Mouse (Mus musculus) spleen, postnatal 14 days (tissue): Measurements from ENCODE around the gene Ptprm.
"Not testable (repeated sequence)": the region's sequence is repeated elsewhere in the genome, so short reads cannot be mapped to it uniquely, and the experiment has no call there.

ENCODE experiments used
- DNase-seq, 2 experiments: peaks; one replicate each; pipeline ENCODE4 v3.0.0; 2021 to 2022; ENCODE audit warnings: low spot score in 2 of 2

Ptprm gene

GRCm38 (mm10) chr17:66879151-66879550 is 475.1 kb downstream of the Ptprm start:
- no peak for DNase-seq

DNA sequence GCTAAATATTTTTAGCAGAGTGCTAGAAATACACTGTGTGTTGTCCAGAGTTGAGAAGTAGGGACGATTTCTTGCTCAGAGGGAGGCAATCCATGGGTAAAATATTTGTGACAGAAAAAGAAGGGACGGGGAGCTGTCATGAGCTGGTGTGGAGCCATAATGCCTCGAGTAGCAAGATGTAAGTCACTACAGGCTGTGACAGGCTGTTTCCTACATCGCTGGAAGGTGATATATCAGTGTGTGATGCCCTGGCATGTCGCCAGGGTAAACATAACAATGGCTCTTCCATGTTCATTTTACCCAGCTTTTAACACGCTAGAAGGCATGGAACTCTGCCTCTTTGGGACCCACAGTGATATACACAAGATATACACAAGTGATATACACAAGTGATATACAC is 476.7 kb downstream of the Ptprm start:
- no peak for DNase-seq

DNA sequence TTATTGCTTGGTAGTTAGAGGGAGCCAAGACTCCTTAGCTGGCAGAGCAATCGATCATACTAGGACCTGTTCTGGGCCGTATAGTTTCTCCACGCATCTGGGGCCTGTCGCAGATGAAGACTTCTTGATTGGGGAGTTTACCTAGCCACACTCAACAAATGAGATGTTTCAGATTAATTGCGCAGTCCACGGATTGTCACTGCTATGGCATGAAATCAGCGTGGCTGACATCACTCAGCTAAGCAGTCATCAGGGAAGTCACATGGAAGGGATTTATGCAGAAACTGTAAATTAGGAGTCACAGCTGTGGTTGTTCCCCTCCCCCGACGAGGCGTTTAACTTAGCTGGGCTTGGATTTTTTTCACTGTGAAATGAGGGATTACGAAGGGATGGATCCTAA is 479.4 kb downstream of the Ptprm start:
- DNase-seq, result no peak

DNA sequence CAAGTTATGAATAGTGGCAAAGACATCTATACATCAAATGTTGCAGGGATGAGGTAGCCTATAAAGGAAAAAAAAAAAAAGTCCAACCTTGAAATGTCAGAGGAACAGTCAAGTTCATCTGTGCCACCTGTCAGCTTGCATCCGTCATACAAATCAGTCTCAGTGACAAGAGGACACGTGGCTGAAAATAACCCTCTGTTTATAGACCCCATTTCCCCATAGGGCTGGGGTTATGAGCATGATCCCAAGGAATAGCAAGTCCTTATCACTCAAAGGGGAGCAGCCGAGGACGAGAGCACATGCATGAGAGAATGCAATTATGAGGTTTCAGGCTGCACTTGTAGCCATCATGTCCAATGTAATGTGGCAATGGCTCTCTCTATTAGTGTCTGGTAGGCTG is 482.9 kb downstream of the Ptprm start:
- DNase-seq, result no peak

DNA sequence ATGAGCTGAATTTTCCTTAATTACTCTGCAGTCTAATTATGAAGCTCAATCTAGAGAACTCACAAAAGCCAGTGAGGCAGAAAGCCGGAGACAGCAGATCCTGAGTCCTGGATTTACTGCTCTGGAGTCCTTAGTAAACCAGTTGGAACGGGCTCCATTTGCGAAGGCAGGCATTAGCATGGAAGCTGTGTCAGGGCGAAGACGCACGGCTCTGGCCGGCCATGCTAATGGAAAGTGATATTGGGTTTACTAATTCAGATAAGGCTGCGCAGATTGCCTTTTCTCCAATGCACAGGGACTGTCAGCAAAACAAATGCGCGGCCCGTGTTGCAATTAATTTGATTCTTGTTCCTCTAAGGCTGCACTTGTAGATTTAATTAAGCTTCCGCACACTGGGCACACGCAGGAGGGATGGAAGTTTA is 484.7 kb downstream of the Ptprm start:
- no peak for DNase-seq

DNA sequence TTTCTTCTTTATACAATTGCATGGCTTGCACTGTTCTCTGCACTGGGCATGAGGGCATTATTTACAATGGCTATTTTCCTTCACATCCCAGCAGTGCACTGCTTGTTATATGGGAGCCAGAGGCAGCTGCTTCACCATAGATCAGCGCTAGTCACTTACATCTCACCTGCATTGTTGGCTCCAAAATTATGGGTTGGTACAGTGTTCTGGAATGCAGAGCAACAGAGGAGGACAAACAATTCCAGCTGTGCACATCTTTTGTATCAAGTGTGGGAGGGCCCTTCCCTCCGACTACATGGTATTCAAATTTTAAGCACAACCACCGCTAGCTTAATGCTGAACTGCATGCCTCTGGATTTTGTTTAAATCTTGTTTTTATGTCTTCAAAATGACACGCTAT is 489.8 kb downstream of the Ptprm start:
- no peak for DNase-seq

- no peak for DNase-seq
Measured at GRCm38 (mm10) chr17:66861557-66861956, 492.7 kb downstream of the Ptprm start.

DNA sequence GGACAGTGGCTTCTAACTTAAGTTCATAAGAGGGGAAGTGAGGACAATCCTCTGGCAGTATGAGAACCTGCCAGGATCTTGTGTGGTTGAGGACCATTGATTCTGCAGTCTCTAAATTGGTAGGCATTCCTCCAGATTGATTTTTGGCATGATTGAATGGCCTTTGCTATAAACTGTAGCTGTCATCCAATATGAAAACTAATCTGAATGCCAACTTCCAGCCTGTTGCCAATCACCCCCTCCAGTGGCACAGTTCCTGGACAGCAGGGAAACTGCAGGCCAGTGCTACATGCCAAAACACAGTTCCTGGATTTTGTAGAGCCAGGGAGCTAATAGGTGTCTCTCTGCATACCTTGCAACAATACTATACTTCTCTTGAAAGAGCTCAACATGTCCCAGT is 495.5 kb downstream of the Ptprm start:
- DNase-seq, result no peak

DNA sequence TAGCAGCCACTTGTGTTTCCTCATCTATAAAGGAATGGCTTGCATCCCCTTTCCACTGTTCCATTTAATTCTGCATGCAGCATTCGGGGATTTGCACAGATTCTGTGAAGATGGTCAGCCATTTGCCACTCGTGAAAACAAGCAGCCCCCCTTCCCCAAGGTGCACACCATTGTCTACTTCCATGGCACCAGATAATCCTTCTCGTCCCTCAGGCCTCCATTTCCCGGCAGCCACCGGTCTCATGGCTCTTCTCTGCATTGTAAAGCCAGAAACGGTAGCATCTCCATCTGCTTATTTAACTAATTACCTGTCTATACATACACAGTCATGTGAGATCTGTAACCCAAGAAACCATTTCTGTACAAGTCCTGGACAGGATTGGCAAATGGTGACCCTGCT is 501.8 kb downstream of the Ptprm start:
- DNase-seq, result no peak

GRCm38 (mm10) chr17:66847011-66847410 is 507.2 kb downstream of the Ptprm start:
- not testable (repeated sequence) for DNase-seq

GRCm38 (mm10) chr17:66822347-66822746 is 531.9 kb downstream of the Ptprm start:
- DNase-seq, result no peak

DNA sequence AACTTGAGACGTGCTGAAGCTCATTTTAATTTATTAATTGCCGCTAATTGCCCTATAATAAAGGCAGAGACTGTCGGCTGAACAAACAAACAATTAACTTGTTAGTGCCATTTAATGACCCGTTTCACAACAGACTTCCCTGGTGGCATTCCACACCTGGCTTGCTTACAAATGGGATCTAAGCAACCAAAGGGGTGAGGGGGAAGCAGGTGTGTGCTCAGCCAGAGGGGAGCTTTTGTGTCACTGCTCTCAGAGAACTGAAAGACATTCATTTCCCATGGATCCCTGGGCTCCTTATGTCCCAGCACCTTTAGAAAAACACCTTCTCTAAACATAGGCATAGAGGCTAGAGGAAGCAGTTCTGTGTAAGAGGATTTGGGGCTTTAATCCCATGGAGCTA is 536.9 kb downstream of the Ptprm start:
- no peak for DNase-seq

GRCm38 (mm10) chr17:66815921-66816320 is 538.3 kb downstream of the Ptprm start:
- DNase-seq, result no peak

DNA sequence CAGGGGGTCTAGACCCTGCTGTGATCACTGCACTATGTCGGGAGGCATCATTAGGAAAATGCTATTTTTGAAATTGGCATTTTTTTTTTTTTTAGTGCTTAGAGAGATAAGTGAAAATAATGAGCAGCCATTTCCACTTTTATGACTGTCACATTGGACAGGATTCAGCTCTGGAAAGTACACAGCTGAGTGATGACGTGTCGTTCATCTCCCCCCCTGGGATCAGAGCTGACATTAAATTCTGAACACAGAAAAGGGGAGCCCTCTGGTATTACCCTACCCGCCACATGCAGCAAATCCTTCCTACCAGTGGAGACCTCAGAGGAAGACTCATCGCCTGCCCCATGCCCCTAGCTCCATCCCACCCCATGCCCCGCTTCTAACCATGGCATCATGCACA is 540.5 kb downstream of the Ptprm start:
- DNase-seq, result no peak

DNA sequence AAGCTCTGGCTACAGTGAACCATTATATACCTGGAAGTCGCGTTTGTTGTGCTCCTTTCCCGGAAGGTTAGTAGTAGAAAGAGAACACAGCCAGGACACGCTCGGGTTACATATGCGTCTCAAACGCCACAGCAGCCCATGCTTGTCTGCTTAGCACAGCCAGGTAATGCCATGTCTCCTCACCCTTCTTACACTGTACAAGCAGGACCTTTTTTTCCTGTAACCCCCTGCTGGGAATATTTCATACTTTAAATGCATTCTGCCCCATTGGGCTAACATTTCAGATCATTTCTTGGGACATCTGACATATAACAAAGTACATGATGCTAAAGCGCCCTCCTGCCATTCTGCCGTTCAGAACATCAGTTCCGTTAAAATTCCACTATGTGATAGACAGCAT is 540.9 kb downstream of the Ptprm start:
- no peak for DNase-seq

DNA sequence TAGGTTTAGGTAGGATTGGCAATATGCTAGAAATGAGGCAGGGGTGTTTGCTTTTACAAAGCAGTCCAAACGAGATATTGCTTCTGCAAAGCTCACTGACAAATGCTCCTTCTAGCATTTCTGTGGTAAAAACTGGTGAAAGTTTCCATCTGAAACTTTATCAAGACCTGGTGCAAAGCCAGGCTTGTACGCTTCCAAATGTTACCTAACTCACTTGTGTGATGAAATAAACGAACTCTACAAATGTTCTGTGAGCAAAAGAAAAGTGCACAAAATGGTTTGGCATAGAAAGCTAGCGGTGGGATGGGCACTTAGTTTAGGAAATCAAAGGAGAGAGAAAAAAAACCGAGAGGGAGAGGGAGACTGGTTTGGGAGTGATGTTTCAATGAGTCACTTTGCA is 544.5 kb downstream of the Ptprm start:
- DNase-seq, result no peak

- no peak for DNase-seq
Measured at GRCm38 (mm10) chr17:66808186-66808585, 546.1 kb downstream of the Ptprm start.

- DNase-seq, result no peak
Measured at GRCm38 (mm10) chr17:66801831-66802687, 552.2 kb downstream of the Ptprm start.

GRCm38 (mm10) chr17:66800231-66800630 is 554.0 kb downstream of the Ptprm start:
- DNase-seq, result no peak

- DNase-seq, result no peak
Measured at GRCm38 (mm10) chr17:66786166-66786565, 568.1 kb downstream of the Ptprm start.

DNA sequence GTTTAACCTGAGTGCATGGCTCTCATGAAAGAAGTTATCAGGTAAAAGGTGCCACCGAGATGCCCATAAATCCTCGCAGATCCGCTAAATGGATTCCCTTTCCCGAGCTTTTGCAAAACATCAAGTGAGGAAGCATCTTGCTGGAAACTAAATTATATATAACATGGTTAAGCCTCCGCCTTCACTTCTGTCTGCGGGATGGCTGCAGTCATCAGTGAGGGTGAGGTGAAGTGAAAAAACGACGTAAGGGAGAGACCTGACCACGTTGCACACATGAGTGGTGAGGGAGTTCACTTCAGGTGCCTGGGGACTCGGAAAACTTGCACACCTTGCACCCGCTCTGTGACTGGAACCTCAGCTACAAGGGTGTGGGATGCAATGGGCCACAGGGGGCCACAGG is 568.7 kb downstream of the Ptprm start:
- DNase-seq, result no peak

- no peak for DNase-seq
Measured at GRCm38 (mm10) chr17:66783601-66784000, 570.7 kb downstream of the Ptprm start.

DNA sequence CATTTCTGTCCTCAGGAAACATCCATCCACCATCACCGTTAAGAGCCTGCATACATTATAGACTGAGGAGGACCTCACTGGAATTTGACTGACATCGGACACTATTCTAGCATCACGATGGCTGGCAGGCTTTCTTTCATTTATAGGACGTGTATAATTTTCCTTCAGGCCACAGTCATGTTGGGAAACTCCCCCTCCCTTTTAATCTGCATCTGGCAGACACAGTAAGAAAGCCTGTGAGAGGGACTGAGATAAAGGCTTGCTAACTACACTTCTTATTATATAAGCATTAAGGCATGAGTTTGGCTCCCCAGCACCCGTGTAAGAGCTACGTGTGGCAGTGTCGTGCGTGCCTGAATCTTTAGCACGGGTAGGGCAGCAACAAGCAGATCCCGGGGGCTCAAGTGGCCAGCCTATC is 571.2 kb downstream of the Ptprm start:
- no peak for DNase-seq

GRCm38 (mm10) chr17:66781910-66782309 is 572.3 kb downstream of the Ptprm start:
- no peak for DNase-seq
